Mouse (Mus musculus): ENCODE results near the gene Mlh1.

Gene Mlh1

GRCm38 (mm10) chr9:111286468-111286867, 14.9 kb upstream of the Mlh1 start:
- in situ Hi-C loops (cut with MboI, MseI) = no loop called here

- in situ Hi-C loops (cut with MboI, MseI) = no loop called here
These were observed 14.1 kb upstream of the Mlh1 start for GRCm38 (mm10) chr9:111285676-111286075.

GRCm38 (mm10) chr9:111285061-111285460, 13.5 kb upstream of the Mlh1 start:
- in situ Hi-C loops (cut with MboI, MseI) = no loop called here

GRCm38 (mm10) chr9:111275156-111275555, 3.6 kb upstream of the Mlh1 start:
- in situ Hi-C loops (cut with MboI, MseI) = no loop called here

- in situ Hi-C loops (cut with MboI, MseI) = no loop called here
These were observed 2.4 kb upstream of the Mlh1 start for GRCm38 (mm10) chr9:111273958-111274357.

- in situ Hi-C loops (cut with MboI, MseI) = no loop called here
These were observed 1.6 kb upstream of the Mlh1 start for GRCm38 (mm10) chr9:111272996-111273785.

- in situ Hi-C loops (cut with MboI, MseI) = no loop called here
These were observed 765 bp upstream of the Mlh1 start for GRCm38 (mm10) chr9:111272356-111272755.

GRCm38 (mm10) chr9:111271056-111271433, 546 bp downstream of the Mlh1 start:
- in situ Hi-C loops (cut with MboI, MseI) = no loop called here

- in situ Hi-C loops (cut with MboI, MseI) = no loop called here
These were observed 985 bp downstream of the Mlh1 start for GRCm38 (mm10) chr9:111270606-111271005.

- in situ Hi-C loops (cut with MboI, MseI) = no loop called here
These were observed 3.6 kb downstream of the Mlh1 start for GRCm38 (mm10) chr9:111267998-111268397.

GRCm38 (mm10) chr9:111261356-111261755, 10.2 kb downstream of the Mlh1 start:
- in situ Hi-C loops (cut with MboI, MseI) = no loop called here

GRCm38 (mm10) chr9:111260360-111260985, 11.1 kb downstream of the Mlh1 start:
- in situ Hi-C loops (cut with MboI, MseI) = no loop called here

- in situ Hi-C loops (cut with MboI, MseI) = no loop called here
These were observed 19.3 kb downstream of the Mlh1 start for GRCm38 (mm10) chr9:111252161-111252869.

- in situ Hi-C loops (cut with MboI, MseI) = no loop called here
These were observed 23.8 kb downstream of the Mlh1 start for GRCm38 (mm10) chr9:111247682-111248246.

- in situ Hi-C loops (cut with MboI, MseI) = no loop called here
These were observed 26.0 kb downstream of the Mlh1 start for GRCm38 (mm10) chr9:111245546-111245945.

GRCm38 (mm10) chr9:111243384-111243783, 28.2 kb downstream of the Mlh1 start:
- in situ Hi-C loops (cut with MboI, MseI) = no loop called here

- in situ Hi-C loops (cut with MboI, MseI) = no loop called here
These were observed 31.8 kb downstream of the Mlh1 start for GRCm38 (mm10) chr9:111239821-111240220.

GRCm38 (mm10) chr9:111237726-111238125, 33.9 kb downstream of the Mlh1 start:
- in situ Hi-C loops (cut with MboI, MseI) = no loop called here

GRCm38 (mm10) chr9:111234701-111235100, 36.9 kb downstream of the Mlh1 start:
- in situ Hi-C loops (cut with MboI, MseI) = no loop called here

GRCm38 (mm10) chr9:111228446-111228845, 43.1 kb downstream of the Mlh1 start:
- in situ Hi-C loops (cut with MboI, MseI) = no loop called here

- in situ Hi-C loops (cut with MboI, MseI) = no loop called here
These were observed 48.2 kb downstream of the Mlh1 start for GRCm38 (mm10) chr9:111223406-111223805.

- in situ Hi-C loops (cut with MboI, MseI) = no loop called here
These were observed 50.0 kb downstream of the Mlh1 start for GRCm38 (mm10) chr9:111221580-111221979.
